Mouse (Mus musculus) olfactory bulb, adult 2 months (tissue): Measurements from ENCODE around the gene Ndfip2. TPM values are rescaled to one million over a fixed set of nuclear protein-coding genes. Genes with fewer than 3 reads are reported as not detected.

Source experiments
- H3K27ac ChIP-seq: fragments of 200-500 bp; 2 replicates; pipeline ENCODE4 v1.5.1; 2012; ENCODE audit warnings: low read depth, low read length; ENCODE audit not compliant: insufficient read depth
- H3K4me1 ChIP-seq: fragments of 200-500 bp; 2 replicates; pipeline ENCODE4 v1.6.1; 2012; ENCODE audit warnings: low read length; ENCODE audit not compliant: control insufficient read depth, insufficient read depth
- H3K4me3 ChIP-seq: fragments of 200-500 bp; 2 replicates; pipeline ENCODE4 v1.5.1; 2012; ENCODE audit warnings: mild to moderate bottlenecking, low read depth, low read length, moderate library complexity; ENCODE audit not compliant: insufficient read depth
- CTCF ChIP-seq: fragments of 200-500 bp; IDR thresholded peaks from 2 replicates; pipeline ENCODE4 v1.5.1; 2012; ENCODE audit warnings: low read depth, mild to moderate bottlenecking, low read length, moderate library complexity; ENCODE audit not compliant: insufficient read depth
- POLR2A ChIP-seq: fragments of 200-500 bp; IDR thresholded peaks from 2 replicates; pipeline ENCODE4 v1.6.1; 2012; ENCODE audit warnings: mild to moderate bottlenecking, low read depth, low read length, moderate library complexity; ENCODE audit not compliant: insufficient read depth
- WGBS: fragments of 180-500 bp; shearing (Covaris S2); methylation state at CpG from one replicate; pipeline ENCODE4 v1.1.7; 2018; 5-methylcytosine and 5-hydroxymethylcytosine counted together
- polyA plus RNA-seq: library from polyadenylated mRNA; stranded (reverse); fragments of >200 nt; gene quantifications from 2 replicates; pipeline ENCODE4 v1.2.4, GENCODE M21; 2012; ENCODE audit warnings: low replicate concordance; ENCODE audit not compliant: missing spikeins, insufficient read depth, insufficient read length

Ndfip2 gene
- polyA plus RNA-seq = not detected in 2 replicates

DNA sequence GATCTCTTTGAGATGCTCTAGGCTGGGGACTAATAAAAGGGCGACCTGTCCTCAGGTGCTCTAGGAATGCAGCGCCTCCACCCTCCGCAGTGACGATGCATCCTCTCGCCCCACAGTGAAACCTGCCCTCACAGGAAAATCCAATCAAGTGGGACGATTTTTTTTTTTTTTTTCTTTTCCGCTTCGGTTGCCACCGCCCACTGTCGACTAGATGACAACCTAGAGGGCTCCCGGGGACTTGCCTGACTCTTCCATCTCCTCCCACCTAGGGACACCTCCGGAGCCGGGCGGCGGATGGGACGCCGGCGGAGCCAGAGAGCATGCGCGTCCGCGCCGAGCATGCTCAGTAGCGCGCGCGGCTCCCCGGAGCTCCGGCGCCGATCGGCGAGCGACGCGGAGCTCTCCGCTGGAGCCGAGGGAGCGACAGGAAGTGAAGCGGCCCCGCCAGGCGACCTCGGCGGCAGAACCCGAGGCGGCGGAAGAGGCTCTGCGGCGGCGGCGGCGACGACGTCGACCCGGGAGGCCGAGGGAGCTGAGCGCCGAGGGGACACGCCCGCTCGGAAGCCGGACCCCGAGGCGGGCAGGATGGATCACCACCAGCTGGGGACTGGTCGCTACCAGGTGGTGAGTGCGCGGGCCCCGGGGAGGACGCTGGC is at the start of gene Ndfip2:
Gene Ndfip2 (plus strand): TSS at position 195 of the 656 bp plus-strand sequence.
- WGBS = under 1% methylated on average over 70 of the region's 70 CpGs
- peak within 1 kb of the TSS; percentile 94 for H3K4me3 ChIP-seq
- H3K4me1 ChIP-seq = no peaks in the 10 kb centered on the region
- peak; percentile 85 for TF ChIP-seq POLR2A
- no peak for TF ChIP-seq CTCF
- H3K27ac ChIP-seq = peak within 1 kb of the TSS; percentile 77

DNA sequence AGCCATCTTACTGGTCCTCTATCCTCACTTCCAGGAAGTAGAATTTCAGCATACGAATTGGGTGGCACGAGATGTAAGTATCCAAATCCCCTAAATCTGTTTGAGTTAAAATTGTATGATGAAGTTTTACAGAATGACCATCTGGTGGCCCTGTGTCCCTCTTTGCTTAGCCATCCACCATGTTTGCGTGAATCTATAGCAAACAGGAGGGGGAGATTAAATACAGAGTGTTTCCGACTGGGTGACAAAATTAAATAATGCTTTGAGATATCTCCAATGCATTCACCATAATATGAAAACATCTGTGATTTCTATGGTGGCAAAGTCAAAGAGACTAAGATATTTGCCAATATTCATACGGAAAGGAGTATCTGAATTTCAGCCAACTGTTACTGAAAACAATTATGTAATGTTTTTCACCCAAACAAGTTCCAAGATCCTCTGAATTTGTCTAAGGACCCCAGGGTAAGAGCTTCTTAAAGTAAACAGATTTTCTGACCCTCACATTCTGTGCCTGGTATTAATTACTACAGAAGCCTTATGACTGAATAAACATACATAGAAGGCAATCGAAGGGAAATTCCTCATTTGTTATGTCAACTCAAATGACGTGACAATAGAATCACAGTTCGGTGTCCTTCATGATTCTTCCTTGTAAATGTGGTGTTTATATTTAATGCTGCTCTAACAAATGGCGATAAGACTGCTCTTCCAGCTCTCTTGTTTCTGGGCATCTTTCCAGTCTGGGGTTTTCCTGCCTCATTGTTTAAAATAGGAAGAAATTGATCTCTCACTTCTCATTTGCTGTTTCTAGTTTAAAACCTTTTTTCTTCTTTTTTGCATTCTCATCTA is 38.6 kb upstream of the Ndfip2 start:
- no peak overlapping the region for H3K27ac ChIP-seq
- WGBS = 45% methylated on average over 9 of the region's 9 CpGs
- no peak overlapping the region for H3K4me3 ChIP-seq
- no peaks in the 10 kb centered on the region for H3K4me1 ChIP-seq
- no peak for TF ChIP-seq CTCF
- TF ChIP-seq POLR2A = no peak

- no peak for TF ChIP-seq POLR2A
- no peak for TF ChIP-seq CTCF
- Histone ChIP-seq H3K4me3 (no peak overlapping the region), H3K4me1 (no peaks in the 10 kb centered on the region), H3K27ac (no peak overlapping the region)
- 89% methylated on average over 4 of the region's 4 CpGs for WGBS
Measured at GRCm38 (mm10) chr14:105222240-105222639, 36.1 kb upstream of the Ndfip2 start.

- WGBS = 96% methylated on average over 4 of the region's 4 CpGs
- TF ChIP-seq POLR2A (no peak), CTCF (no peak)
- Histone ChIP-seq H3K27ac (no peak overlapping the region), H3K4me3 (no peak overlapping the region), H3K4me1 (no peaks in the 10 kb centered on the region)
Measured at GRCm38 (mm10) chr14:105225790-105226189, 32.6 kb upstream of the Ndfip2 start.

- no peaks in the 10 kb centered on the region for H3K4me1 ChIP-seq
- WGBS = 52% methylated on average over 6 of the region's 6 CpGs
- TF ChIP-seq CTCF (no peak), POLR2A (no peak)
- no peak overlapping the region for H3K27ac ChIP-seq
- H3K4me3 ChIP-seq = no peak overlapping the region
Measured at GRCm38 (mm10) chr14:105232421-105232820, 26.0 kb upstream of the Ndfip2 start.

- Histone ChIP-seq H3K4me3 (no peak overlapping the region), H3K4me1 (no peaks in the 10 kb centered on the region), H3K27ac (no peak overlapping the region)
- 31% methylated on average over 4 of the region's 4 CpGs for WGBS
- TF ChIP-seq CTCF (no peak), POLR2A (no peak)
Measured at GRCm38 (mm10) chr14:105236596-105236995, 21.8 kb upstream of the Ndfip2 start.

GRCm38 (mm10) chr14:105237736-105238135 is 20.6 kb upstream of the Ndfip2 start:
- 81% methylated on average over 9 of the region's 9 CpGs for WGBS
- no peak overlapping the region for H3K4me3 ChIP-seq
- no peak for TF ChIP-seq POLR2A
- no peak for TF ChIP-seq CTCF

DNA sequence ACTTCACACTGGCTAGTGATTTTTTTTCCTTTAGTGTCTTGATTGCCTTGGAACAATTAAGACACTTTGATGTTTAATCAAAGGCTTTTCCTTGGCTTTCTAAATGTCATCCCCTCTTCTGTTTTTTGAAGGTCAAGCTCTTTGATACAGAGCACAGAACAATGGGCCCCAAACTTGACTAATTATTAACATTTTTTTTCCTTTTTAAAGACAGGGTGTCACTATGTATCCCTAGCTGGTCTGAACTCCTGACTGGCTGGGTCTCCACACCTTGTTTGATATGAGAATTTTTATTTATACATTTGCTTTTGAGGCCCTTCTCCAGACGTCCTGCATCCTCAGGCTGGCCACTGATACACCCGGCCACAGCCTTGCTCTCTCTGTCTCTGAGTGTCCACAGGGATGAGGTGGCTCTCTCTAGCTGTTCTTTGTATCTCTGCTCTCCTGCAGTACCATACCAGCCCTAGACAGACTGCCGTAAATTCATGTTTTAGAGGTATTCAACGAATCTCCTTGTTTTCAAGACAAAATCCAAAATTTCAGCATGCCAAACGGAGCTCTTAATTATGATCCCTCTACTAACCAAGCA is 19.8 kb upstream of the Ndfip2 start:
- WGBS = 89% methylated on average over 5 of the region's 5 CpGs
- no peaks in the 10 kb centered on the region for H3K4me1 ChIP-seq
- TF ChIP-seq POLR2A = no peak
- TF ChIP-seq CTCF = no peak
- H3K27ac ChIP-seq = no peak overlapping the region
- H3K4me3 ChIP-seq = no peak overlapping the region

More at GRCm38 (mm10) chr14:105237736-105238135, 20.6 kb upstream of the Ndfip2 start:
- H3K27ac ChIP-seq = no peak overlapping the region
- no peaks in the 10 kb centered on the region for H3K4me1 ChIP-seq

DNA sequence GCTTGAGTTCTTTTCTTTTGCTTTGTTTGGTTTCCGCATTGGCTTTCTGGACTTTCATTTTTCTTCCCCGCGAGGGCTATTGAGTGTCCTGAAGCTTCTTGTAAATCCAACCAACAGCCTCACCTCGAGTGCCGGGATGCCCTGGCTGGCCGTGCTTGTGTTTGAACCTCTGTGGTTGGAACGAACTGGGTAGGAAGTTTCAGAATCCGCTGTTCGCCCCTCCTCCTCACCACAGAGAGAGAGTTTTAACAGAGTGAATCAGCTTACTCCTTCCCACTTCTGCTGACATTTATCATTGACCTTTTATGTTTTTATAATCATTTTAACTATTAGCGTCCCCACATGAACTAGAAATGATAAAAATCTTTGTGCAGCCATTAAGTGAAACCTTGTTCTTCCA is 18.3 kb upstream of the Ndfip2 start:
- Histone ChIP-seq H3K4me1 (no peaks in the 10 kb centered on the region), H3K4me3 (no peak overlapping the region), H3K27ac (no peak overlapping the region)
- WGBS = 84% methylated on average over 10 of the region's 10 CpGs
- no peak for TF ChIP-seq CTCF
- no peak for TF ChIP-seq POLR2A
